Mouse (Mus musculus) lung, adult 2 months (tissue): Measurements from ENCODE around the gene Pgbd5.

Experiments
- CTCF ChIP-seq: fragments of 200-500 bp; IDR thresholded peaks from 2 replicates; pipeline ENCODE4 v1.5.1; 2011; ENCODE audit warnings: mild to moderate bottlenecking, low read length, control low read depth; ENCODE audit not compliant: insufficient read depth
- POLR2A ChIP-seq: fragments of 200-500 bp; IDR thresholded peaks from 2 replicates; pipeline ENCODE4 v1.6.1; 2011; ENCODE audit warnings: low read depth, mild to moderate bottlenecking, control low read depth, low read length, borderline replicate concordance; ENCODE audit errors: extremely low read depth

DNA sequence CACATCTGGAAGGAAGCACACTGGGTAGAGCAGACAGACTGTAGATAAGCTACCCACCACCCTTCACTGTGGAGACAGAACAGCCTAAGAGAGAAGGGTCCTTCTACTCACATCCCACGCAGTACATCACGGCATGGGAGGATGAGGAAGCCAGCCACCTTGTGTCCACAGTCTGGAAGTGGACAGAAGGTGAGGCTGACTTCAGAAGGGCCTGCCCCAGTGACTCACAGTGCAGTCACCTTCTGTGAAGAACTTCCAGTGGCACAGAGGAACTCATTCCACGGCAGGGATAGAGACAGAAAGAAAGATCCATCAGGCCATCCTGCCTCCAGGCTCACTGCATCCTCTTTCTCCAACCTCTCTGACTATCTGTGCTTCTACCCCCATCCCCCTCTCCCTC is 99.7 kb downstream of the Pgbd5 start:
- TF ChIP-seq CTCF (no peak), POLR2A (no peak)
